Mouse (Mus musculus): ENCODE results near the gene Epb41l2. TPM values are rescaled to one million over a fixed set of nuclear protein-coding genes. Genes with fewer than 3 reads are reported as not detected.

Gene Epb41l2
- total and polyA plus RNA-seq, 2 experiments from 2014 or later, result 21.6 to 50.1 TPM

DNA sequence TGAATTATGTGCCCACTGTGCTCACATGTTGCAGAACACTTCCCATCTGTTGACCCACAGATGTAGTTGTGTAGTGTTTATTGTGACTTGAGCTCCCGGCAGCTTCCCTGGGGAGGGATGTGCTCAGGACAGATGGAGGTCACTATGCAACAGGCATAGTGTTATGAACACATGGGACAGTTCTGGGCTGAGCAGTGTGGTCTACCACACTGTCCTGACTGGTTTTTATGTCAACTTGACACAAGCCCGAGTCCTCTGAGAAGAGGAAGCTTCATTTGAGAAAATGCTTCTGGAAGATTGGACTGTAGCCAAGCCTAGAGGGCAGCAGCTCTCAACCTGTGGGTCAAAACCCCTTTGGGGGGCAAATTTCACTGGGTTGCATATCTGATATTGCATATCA lies 173.5 kb downstream of the Epb41l2 start:
- TF ChIP-seq CTCF (IDR thresholded peaks at IDR 0.05; ENCODE audit: low read depth), result no peak
- no peak for TF ChIP-seq EP300 (IDR thresholded peaks at IDR 0.05; ENCODE audit: low read depth)
- Histone ChIP-seq H3K4me1 (ENCODE audit: control insufficient read depth, insufficient read depth) (peaks cover 12% of the 10 kb centered on the region; the same call in 1 of the 2 replicates), H3K27me3 (ENCODE audit: control insufficient read depth, insufficient read depth, low read length) (no peaks in the 10 kb centered on the region), H3K27ac (ENCODE audit: low read depth) (no peak overlapping the region), H3K4me3 (ENCODE audit: low read depth, low read length) (no peak overlapping the region), H3K36me3 (replicated peaks; ENCODE audit: control insufficient read depth, insufficient read depth, low read length) (no peaks in the 10 kb centered on the region), H3K9ac (replicated peaks; ENCODE audit: low read depth, low read length) (no peak overlapping the region), H3K9me3 (replicated peaks; ENCODE audit: control insufficient read depth, low read length) (no peaks in the 10 kb centered on the region), H3K4me2 (ENCODE audit: low read depth, low read length) (no peak overlapping the region)
- DNase-seq (ENCODE audit: low spot score) (no peak), ATAC-seq (ENCODE audit: insufficient read depth, low read depth) (no peak)
- WGBS, result 46% methylated on average over 2 of the region's 2 CpGs

DNA sequence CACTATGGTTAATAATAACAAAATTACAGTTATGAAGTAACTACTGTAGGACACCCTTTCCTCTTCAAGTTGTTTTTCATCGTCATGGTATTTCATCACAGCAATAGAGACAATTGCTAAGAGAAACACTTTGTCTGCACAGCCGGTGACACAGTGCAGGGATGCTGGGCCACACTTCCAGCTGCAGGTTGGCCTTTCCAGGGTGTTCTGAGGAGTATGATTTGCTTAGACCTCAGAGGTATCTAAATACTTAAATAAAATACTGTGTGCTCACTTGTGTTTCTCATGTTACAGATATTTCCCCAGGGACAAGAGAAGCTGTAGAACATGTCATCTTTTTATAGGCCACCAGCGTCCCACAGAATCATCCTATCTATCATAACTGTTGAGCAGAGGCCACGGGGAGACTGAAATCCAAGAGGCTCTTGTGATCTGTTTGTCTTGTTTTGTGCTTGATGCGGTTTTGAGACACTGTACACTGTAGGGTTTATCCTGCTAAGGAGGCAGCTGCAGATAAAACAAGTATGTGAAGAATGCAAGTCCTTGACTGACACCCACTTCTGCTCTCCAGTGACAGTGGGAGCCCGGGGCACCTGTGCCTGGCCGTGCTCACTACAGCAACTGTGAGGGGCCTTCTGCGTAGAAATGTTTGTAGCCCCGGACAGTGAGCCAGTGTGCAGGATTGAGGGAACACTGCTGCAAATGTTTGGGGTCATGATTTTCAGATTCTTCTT lies 174.1 kb downstream of the Epb41l2 start:
- no peaks in the 10 kb centered on the region for H3K36me3 ChIP-seq (replicated peaks; ENCODE audit: control insufficient read depth, insufficient read depth, low read length)
- TF ChIP-seq EP300 (IDR thresholded peaks at IDR 0.05; ENCODE audit: low read depth), result no peak
- TF ChIP-seq CTCF (IDR thresholded peaks at IDR 0.05; ENCODE audit: low read depth), result no peak
- 27% methylated on average over 9 of the region's 9 CpGs for WGBS
- H3K4me2 ChIP-seq (ENCODE audit: low read depth, low read length), result no peak overlapping the region
- H3K9me3 ChIP-seq (replicated peaks; ENCODE audit: control insufficient read depth, low read length), result no peaks in the 10 kb centered on the region
- H3K9ac ChIP-seq (replicated peaks; ENCODE audit: low read depth, low read length), result no peak overlapping the region
- H3K4me3 ChIP-seq (ENCODE audit: low read depth, low read length), result no peak overlapping the region
- H3K27me3 ChIP-seq (ENCODE audit: control insufficient read depth, insufficient read depth, low read length), result no peaks in the 10 kb centered on the region
- ATAC-seq (ENCODE audit: insufficient read depth, low read depth) (no peak), DNase-seq (ENCODE audit: low spot score) (no peak)
- H3K27ac ChIP-seq (ENCODE audit: low read depth), result no peak overlapping the region
- H3K4me1 ChIP-seq (ENCODE audit: control insufficient read depth, insufficient read depth), result peaks cover 12% of the 10 kb centered on the region; the same call in 1 of the 2 replicates

DNA sequence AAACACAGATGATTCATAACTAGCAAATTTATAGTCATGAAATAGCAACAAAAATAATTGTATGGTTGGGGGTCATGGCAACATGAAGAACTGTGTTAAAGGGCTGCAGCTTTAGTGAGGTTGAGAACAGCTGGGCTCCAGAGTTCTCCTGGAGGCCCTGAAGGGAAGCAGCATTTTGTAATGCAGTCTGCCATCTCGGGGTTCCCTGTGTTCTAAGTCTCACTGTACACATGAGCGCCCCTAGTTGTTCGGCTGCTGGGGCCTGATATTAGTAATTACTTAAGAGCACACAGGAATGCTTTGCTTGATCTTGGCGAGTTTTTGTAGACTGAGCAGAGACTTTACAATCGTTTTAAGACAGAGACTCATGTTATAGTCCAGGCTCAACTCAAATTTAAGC lies 174.9 kb downstream of the Epb41l2 start:
- ATAC-seq (ENCODE audit: insufficient read depth, low read depth), result no peak
- H3K27ac ChIP-seq (ENCODE audit: low read depth), result no peak overlapping the region
- H3K36me3 ChIP-seq (replicated peaks; ENCODE audit: control insufficient read depth, insufficient read depth, low read length), result no peaks in the 10 kb centered on the region
- TF ChIP-seq CTCF (IDR thresholded peaks at IDR 0.05; ENCODE audit: low read depth), result no peak
- no peak for TF ChIP-seq EP300 (IDR thresholded peaks at IDR 0.05; ENCODE audit: low read depth)
- no peak overlapping the region for H3K4me3 ChIP-seq (ENCODE audit: low read depth, low read length)
- WGBS, result 88% methylated on average over 5 of the region's 5 CpGs
- H3K9me3 ChIP-seq (replicated peaks; ENCODE audit: control insufficient read depth, low read length), result no peaks in the 10 kb centered on the region
- no peak for DNase-seq (ENCODE audit: low spot score)
- no peak overlapping the region for H3K9ac ChIP-seq (replicated peaks; ENCODE audit: low read depth, low read length)
- no peak overlapping the region for H3K4me2 ChIP-seq (ENCODE audit: low read depth, low read length)
- peaks cover 17% of the 10 kb centered on the region; the same call in 1 of the 2 replicates for H3K4me1 ChIP-seq (ENCODE audit: control insufficient read depth, insufficient read depth)
- no peaks in the 10 kb centered on the region for H3K27me3 ChIP-seq (ENCODE audit: control insufficient read depth, insufficient read depth, low read length)

DNA sequence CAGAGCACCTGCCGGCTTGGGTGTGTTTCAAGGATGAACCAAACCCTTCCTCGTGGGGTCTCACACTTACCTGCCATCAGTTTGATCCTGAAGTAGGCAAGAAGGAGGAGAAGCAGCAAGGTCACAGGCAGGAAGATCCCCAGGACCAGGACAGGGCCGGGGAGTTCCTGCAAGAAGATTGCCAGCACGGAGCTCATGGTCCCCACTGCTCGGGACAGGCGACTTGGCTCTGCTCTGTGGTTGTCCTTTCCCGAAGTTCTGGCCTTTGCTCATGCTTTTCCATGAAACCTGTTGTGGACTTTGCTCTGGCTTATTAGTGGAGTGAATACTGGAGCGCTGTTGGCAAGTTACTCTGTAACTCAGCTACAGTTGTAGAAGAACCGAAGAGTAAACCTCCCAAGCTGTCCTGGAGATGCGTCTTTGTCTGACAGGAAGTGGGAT lies 176.3 kb downstream of the Epb41l2 start, which contains the start of gene Smlr1:
Gene Smlr1 (minus strand): TSS at position 377 of the 441 bp plus-strand sequence.
- no peak for TF ChIP-seq EP300 (IDR thresholded peaks at IDR 0.05; ENCODE audit: low read depth)
- TF ChIP-seq CTCF (IDR thresholded peaks at IDR 0.05; ENCODE audit: low read depth), result no peak
- H3K4me2 ChIP-seq (ENCODE audit: low read depth, low read length), result no peak within 1 kb of the TSS
- no peak for DNase-seq (ENCODE audit: low spot score)
- 88% methylated on average over 10 of the region's 10 CpGs for WGBS
- no peaks in the 10 kb centered on the region for H3K36me3 ChIP-seq (replicated peaks; ENCODE audit: control insufficient read depth, insufficient read depth, low read length)
- H3K9me3 ChIP-seq (replicated peaks; ENCODE audit: control insufficient read depth, low read length), result no peaks in the 10 kb centered on the region
- H3K27me3 ChIP-seq (ENCODE audit: control insufficient read depth, insufficient read depth, low read length), result no peaks in the 10 kb centered on the region
- H3K9ac ChIP-seq (replicated peaks; ENCODE audit: low read depth, low read length), result no peak within 1 kb of the TSS
- H3K27ac ChIP-seq (ENCODE audit: low read depth), result no peak within 1 kb of the TSS
- H3K4me1 ChIP-seq (ENCODE audit: control insufficient read depth, insufficient read depth), result peaks cover 17% of the 10 kb centered on the region; the same call in 1 of the 2 replicates
- H3K4me3 ChIP-seq (ENCODE audit: low read depth, low read length), result no peak within 1 kb of the TSS
- ATAC-seq (ENCODE audit: insufficient read depth, low read depth), result no peak

DNA sequence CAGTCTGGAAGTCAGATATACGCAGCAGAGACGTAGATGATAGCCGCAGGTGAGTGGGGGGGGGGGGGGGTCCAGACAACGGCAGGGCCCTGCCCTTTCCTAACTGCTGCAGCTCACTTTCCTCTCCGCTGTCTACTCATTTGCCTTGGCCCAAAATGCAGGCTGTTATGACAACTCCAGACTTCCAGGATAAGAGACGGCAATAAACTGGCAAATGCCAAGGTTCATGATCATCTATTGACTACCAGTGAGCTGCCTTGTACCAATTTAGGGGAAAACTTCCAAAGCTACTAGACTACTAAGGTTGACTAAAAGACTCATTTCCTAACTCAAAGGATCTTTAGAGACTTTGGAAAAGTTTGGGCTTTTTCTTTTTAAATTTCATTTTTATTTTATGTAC lies 177.0 kb downstream of the Epb41l2 start:
- Histone ChIP-seq H3K9me3 (replicated peaks; ENCODE audit: control insufficient read depth, low read length) (no peaks in the 10 kb centered on the region), H3K27me3 (ENCODE audit: control insufficient read depth, insufficient read depth, low read length) (no peaks in the 10 kb centered on the region), H3K27ac (ENCODE audit: low read depth) (no peak overlapping the region), H3K4me3 (ENCODE audit: low read depth, low read length) (no peak overlapping the region), H3K36me3 (replicated peaks; ENCODE audit: control insufficient read depth, insufficient read depth, low read length) (no peaks in the 10 kb centered on the region), H3K4me1 (ENCODE audit: control insufficient read depth, insufficient read depth) (peaks cover 17% of the 10 kb centered on the region; the same call in 1 of the 2 replicates), H3K9ac (replicated peaks; ENCODE audit: low read depth, low read length) (no peak overlapping the region), H3K4me2 (ENCODE audit: low read depth, low read length) (no peak overlapping the region)
- WGBS, result 93% methylated on average over 6 of the region's 6 CpGs
- ATAC-seq (ENCODE audit: insufficient read depth, low read depth), result no peak
- DNase-seq (ENCODE audit: low spot score), result no peak
- no peak for TF ChIP-seq EP300 (IDR thresholded peaks at IDR 0.05; ENCODE audit: low read depth)
- no peak for TF ChIP-seq CTCF (IDR thresholded peaks at IDR 0.05; ENCODE audit: low read depth)
